Mouse (Mus musculus) heart, adult 18-20 months (tissue): ENCODE data around the gene Npcd. TPM values are rescaled to one million over a fixed set of nuclear protein-coding genes. Genes with fewer than 3 reads are reported as not detected.

Source experiments
- DNase-seq, 2 experiments: peaks; one replicate each; pipeline ENCODE4 v3.0.0; 2021 to 2022; ENCODE audit warnings: mixed read lengths in 1 of 2
- long read RNA-seq, 2 experiments: library from polyadenylated mRNA; stranded (forward); transcript quantifications; one replicate each; pipeline ENCODE4 v2.0.0; 2021
- total RNA-seq, 2 experiments: library from RNA; stranded (reverse); gene quantifications; 2 replicates each; pipeline ENCODE4 v1.2.3; 2021

Gene Npcd
- 1 to 10 TPM in 1 of 2 experiments, not detected in 1; 1.0 TPM for total RNA-seq
- long read RNA-seq, experiment 1: 0 reads
- long read RNA-seq, experiment 2, partial matches to known transcripts: 0 of 1 reads
- long read RNA-seq, experiment 2, other reads (novel, unspliced or antisense): 1 of 1 reads

- peak; percentile 97 for DNase-seq
Measured at GRCm38 (mm10) chr15:79834130-79834880, at the start of gene Npcd, which contains the start of gene Cbx6. Gene Npcd (minus strand): TSS chr15:79834237. Gene Cbx6 (minus strand): TSS chr15:79834688.

DNA sequence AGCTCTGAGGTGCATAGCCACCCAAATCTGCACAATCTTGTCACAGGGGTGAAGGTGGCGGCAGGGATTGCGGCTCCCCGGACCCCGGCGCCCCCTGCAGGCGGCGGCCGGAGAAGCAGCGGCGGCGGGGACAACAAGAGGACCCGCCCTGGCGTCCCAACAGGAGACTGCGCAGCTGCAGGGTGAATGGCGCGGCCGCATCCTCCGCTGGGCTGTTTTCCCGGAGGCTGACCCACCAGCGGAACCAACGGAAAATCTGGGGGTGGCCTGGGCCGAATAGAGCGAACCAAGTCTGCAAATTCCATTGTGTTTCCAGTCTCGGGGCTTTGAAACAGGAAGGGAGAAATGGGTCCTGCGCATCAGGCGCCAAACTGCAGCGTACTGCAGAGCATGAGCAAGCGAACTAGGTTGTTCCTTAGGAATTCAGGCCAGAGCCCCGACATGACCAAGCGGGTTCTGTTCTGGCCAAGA lies 49.4 kb upstream of the Npcd start:
- DNase-seq: peak; percentile 96 to 97

- DNase-seq: peak in 1 of 2 experiments; percentile 40
Measured at GRCm38 (mm10) chr15:79882623-79883267, 48.7 kb upstream of the Npcd start.

DNA sequence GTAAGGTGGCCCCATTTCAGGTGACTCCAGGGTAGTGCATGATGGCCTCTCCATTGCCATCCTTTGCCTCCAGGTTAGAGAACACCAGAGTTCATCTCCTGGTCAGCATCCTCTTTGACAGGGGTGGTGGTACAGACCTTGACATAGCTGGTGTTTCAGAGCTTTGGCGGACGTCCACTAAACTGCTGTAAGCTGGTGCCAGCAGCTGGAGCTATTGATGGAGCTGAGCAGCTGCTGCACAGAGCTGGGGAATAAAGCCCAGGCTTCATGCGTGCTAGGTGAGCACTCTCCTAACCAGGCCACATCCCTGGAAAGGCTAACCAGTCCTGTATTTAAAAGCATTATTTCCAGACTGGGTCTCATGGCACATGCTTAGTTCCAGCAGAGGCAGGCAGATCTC lies 46.4 kb upstream of the Npcd start:
- no peak for DNase-seq

DNA sequence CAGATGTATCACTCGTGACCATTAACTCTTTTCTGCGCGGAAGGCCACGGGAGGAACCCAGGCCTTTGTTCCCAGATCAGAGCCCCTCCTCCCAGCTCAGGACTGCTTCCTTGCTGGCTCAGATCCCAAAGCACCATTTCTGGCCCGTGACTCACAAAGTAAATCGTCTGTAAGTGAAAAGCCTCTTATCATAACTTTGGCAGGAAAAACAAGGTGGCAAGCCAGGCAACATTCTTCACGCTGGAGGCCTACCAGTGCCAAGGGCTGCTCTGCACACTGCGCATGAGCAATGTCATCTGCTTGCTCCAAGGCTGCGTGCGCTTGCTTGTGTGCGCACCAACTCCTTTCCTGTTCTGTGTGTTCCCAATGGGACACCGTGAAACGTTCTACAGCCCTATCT lies 45.3 kb upstream of the Npcd start:
- peak; percentile 93 to 95 for DNase-seq

- DNase-seq: peak in 1 of 2 experiments; percentile 51
Measured at GRCm38 (mm10) chr15:79878725-79879136, 44.7 kb upstream of the Npcd start.

- no peak for DNase-seq
Measured at GRCm38 (mm10) chr15:79875261-79875995, 41.4 kb upstream of the Npcd start.

DNA sequence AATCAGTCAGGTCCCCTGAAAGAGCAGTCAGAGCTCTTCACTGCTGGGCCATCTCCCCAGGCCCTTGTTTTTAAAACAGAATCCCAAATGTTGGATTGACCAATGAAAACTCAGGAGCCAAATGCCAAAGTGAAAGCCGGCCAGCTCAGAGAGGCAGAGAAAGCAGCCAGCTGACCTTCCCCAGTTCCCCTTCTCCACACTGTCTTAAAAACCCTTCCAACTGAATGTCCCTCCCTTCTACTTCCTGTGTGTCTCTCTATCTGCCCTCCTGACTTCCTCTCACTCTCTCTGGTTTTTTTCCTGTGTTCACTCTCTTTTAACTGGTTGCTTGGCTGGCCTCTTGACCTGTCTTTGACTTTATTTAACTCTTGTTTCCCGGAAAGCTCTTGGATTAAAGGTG lies 40.0 kb upstream of the Npcd start:
- no peak for DNase-seq

- no peak for DNase-seq
Measured at GRCm38 (mm10) chr15:79873545-79873944, 39.5 kb upstream of the Npcd start.

- DNase-seq: no peak
Measured at GRCm38 (mm10) chr15:79867260-79868002, 33.4 kb upstream of the Npcd start.

DNA sequence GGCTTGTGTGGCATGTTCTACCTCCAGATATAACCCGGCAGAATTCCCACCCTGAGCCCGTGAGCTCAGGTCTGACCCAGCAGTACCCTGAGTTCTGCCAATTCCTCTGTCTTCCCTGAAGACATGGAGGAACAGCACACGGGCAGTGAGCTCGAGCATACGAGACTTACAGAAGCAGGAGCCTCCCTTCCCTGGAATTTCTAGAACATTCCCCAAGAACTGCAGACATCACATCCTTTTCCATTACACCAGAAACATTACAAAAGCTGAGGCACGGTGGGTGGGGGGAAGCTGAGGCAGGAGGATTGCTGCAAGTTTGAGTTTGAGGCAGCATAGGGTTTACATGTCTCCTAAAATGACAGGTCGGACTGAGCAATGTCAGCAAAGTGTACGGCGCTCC lies 25.8 kb upstream of the Npcd start:
- DNase-seq: no peak

GRCm38 (mm10) chr15:79858979-79859378 lies 24.9 kb upstream of the Npcd start:
- no peak for DNase-seq

- no peak for DNase-seq
Measured at GRCm38 (mm10) chr15:79850143-79850542, 16.1 kb upstream of the Npcd start.

GRCm38 (mm10) chr15:79847100-79847499 lies 13.1 kb upstream of the Npcd start:
- DNase-seq: peak; percentile 49 to 70

DNA sequence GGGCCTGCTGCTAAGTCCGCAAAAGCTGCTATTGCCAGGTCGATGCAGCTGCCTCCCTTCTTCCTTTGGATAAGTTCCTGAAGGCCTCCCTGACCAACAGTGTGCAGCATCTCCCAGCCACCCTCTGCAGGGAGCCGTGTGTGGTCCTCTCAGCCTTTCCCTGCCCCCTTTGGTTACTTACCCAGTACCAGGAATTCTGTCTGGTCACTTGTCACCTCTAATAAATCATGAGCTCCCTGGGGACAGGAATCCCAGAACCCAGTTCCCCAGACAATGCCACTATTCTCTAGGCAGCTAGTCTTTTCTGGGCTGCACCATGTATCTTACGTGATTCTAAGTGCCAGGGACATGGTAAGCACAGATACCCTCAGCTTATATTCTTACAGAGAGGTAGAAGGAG lies 11.9 kb upstream of the Npcd start:
- DNase-seq: no peak

DNA sequence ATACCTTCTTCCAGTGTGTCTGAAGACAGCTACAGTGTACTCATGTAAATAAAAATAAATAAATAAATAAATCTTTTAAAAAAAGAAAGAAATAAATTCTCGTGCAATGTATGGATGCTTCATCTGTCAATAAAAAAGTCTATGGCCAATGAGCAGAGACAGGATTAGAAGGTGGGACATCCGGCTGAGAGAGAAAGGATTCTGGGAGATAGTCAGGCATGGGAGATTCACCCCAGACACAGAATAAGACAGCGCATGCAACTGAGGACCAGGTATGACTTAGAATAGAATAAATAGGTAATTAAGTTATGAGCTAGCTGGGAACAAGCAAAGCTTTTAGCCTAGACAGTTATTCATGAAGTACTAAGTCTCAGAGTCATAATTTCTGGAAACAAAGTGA lies 8.9 kb upstream of the Npcd start:
- no peak for DNase-seq

DNA sequence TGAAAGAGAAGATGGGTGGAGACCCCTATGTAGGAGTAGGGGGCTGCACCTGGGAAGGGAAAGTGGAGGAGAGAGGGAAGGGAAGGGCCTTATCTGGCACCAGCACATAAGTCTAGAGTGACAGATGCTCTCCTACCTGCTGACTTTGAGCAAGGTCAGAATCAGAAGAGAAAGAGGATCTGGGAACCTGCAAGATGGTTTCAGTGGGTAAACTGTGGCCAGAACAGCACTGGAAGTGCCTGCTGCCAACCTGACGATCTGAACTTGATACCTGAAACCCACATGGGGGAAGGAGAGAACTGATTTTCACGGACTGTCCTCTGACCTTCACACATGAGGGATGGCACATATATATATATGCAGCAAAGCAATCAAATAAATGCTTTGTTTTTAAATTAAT lies 6.2 kb upstream of the Npcd start:
- no peak for DNase-seq

GRCm38 (mm10) chr15:79834881-79835260 lies 834 bp upstream of the Npcd start:
- no peak for DNase-seq

DNA sequence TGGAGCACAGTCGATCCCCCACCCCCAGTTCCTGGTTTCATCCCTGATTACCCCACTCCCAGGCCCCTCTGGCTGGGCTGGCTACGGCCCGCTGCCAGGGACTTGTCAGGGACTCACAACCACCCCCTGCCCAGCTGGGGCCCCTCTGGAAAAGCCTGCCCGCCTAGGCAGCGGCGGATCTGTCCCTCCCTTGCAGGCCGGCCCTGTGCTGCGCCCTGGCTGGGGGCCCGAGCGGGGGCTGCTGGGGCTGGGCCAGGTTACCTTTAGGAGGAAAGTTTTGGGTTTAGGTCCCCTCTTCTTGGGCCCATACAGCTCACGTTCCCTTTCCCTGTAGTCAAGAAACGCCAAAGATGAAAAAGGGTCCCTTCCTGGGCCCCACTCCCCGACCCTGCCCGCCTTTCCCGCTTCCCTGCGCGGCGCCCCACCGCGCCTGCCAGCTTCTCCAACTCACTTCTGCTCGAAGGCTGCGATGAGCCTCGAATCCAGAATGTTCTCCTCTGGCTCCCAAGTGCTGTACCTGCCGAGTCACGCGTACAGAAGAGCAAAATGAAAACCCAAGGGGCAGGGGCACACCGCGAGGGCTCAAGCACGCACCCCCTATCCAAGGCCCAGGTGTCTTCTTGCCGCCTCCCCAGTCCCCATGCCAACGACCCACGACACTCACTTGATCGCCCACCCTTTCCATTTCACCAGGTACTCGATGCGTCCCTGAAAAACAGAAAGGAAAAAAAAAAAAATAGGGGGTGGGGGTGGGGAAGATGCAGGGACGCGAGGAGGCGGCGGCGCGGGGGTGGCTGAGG lies 586 bp downstream of the Npcd start:
- no peak for DNase-seq

DNA sequence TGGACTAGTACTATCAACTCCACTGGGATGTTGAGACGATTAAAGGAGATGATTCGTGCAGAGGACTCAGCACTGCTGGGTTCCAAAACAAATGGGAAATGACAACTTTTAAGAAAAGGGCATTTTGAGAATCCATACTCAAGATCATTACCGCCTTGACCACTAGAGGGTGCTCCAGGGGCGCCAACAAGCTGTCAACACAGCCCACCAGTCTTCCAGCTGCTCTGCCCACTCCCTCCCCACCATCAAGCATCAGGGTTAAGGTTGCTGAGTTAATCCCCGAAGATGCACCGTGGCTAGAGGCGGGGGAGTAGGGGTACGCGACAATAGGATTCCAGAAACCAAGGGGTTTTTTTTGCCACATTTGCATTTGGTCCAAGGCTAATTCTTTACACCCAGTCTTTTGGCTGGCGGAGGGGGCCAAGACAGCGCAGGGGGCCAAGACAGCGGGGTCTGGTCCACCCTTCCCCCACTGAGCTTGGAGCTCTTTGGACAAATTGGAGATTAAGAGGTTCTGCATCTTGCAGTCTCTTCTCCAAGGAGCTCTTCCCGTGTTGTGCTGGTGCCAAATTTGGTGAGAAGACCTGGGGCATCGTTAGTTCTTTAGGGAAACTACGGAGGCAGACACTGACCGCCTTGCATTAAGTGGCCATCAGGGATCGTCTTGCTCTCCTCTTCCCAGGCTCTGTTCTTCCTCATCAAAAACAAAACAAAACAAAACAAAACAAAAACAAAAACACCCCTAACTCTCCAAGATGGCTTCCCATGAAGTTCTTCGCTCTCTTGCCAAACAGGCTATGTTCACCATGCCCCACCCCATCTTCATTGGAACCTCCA lies 1.8 kb downstream of the Npcd start:
- peak; percentile 75 to 90 for DNase-seq
